Mouse (Mus musculus) stomach, postnatal 0 days (tissue): ENCODE measurements around the gene Col6a5. TPM values are rescaled to one million over a fixed set of nuclear protein-coding genes. Genes with fewer than 3 reads are reported as not detected.

ENCODE experiments used
- ATAC-seq: fragments of 200-750 bp; cut with Nextera tagmentation; 2 replicates; pipeline ENCODE4 v1.8.0; 2017; ENCODE audit not compliant: low FRiP score, low TSS enrichment
- DNase-seq: peaks from one replicate; pipeline ENCODE4 v3.0.0-alpha.2; 2016; ENCODE audit warnings: low spot score
- H3K27ac ChIP-seq: fragments of 300-500 bp; sonication (generic); replicated peaks from 2 replicates; pipeline ENCODE4 v1.5.1; 2014; ENCODE audit warnings: mild to moderate bottlenecking, control low read depth
- H3K27me3 ChIP-seq: fragments of 300-500 bp; sonication (generic); 2 replicates; pipeline ENCODE4 v1.6.1; 2014; ENCODE audit warnings: low read length; ENCODE audit not compliant: control insufficient read depth, insufficient read depth
- H3K36me3 ChIP-seq: fragments of 300-500 bp; sonication (generic); 2 replicates; pipeline ENCODE4 v1.6.1; 2014; ENCODE audit warnings: low read length, mixed read lengths; ENCODE audit not compliant: control insufficient read depth, insufficient read depth
- H3K4me1 ChIP-seq: fragments of 300-500 bp; sonication (generic); replicated peaks from 2 replicates; pipeline ENCODE4 v1.6.1; 2014; ENCODE audit warnings: antibody characterized with exemption; ENCODE audit not compliant: control insufficient read depth, insufficient read depth
- H3K4me2 ChIP-seq: fragments of 300-500 bp; sonication (generic); replicated peaks from 2 replicates; pipeline ENCODE4 v1.6.1; 2014; ENCODE audit warnings: low read depth, mild to moderate bottlenecking, control low read depth, moderate library complexity
- H3K4me3 ChIP-seq: fragments of 300-500 bp; sonication (generic); 2 replicates; pipeline ENCODE4 v1.5.1; 2014; ENCODE audit warnings: low read depth, low read length, control low read depth
- H3K9ac ChIP-seq: fragments of 300-500 bp; sonication (generic); 2 replicates; pipeline ENCODE4 v1.6.1; 2014; ENCODE audit warnings: mild to moderate bottlenecking, low read length, control low read depth, mixed read lengths
- H3K9me3 ChIP-seq: fragments of 300-500 bp; sonication (generic); 2 replicates; pipeline ENCODE4 v1.6.1; 2016; ENCODE audit warnings: low read length; ENCODE audit not compliant: control insufficient read depth
- CTCF ChIP-seq: IDR thresholded peaks from 2 replicates; pipeline ENCODE4 v1.5.1; 2016; ENCODE audit warnings: antibody characterized with exemption, low read depth, mild to moderate bottlenecking, moderate library complexity
- EP300 ChIP-seq: optimal IDR thresholded peaks from 2 replicates; pipeline ENCODE3; 2016; ENCODE audit warnings: antibody characterized with exemption
- WGBS: fragments of 180-500 bp; shearing (Covaris S2); extraction: QIAGEN DNeasy Blood & Tissue Kit; methylation state at CpG from one replicate; pipeline ENCODE4 v1.1.7; 2014; 5-methylcytosine and 5-hydroxymethylcytosine counted together
- polyA plus RNA-seq: library from polyadenylated mRNA; unstranded; fragments of >200 nt; fragmentation: Nextera tagmentation; extraction: Ambion mirVana; gene quantifications from 2 replicates; pipeline ENCODE4 v1.2.1, GENCODE M21; 2015

Col6a5 gene
- polyA plus RNA-seq, 1 experiment from 2014 or later = 2.9 TPM

GRCm38 (mm10) chr9:105876124-105876523 lies 84.3 kb downstream of the Col6a5 start:
- ATAC-seq = no peak
- no peaks in the 10 kb centered on the region for H3K4me1 ChIP-seq
- no peak overlapping the region for H3K4me2 ChIP-seq
- H3K9ac ChIP-seq = no peak overlapping the region
- H3K27ac ChIP-seq = no peak overlapping the region
- H3K27me3 ChIP-seq = no peaks in the 10 kb centered on the region
- H3K36me3 ChIP-seq = no peaks in the 10 kb centered on the region
- H3K4me3 ChIP-seq = no peak overlapping the region
- WGBS = 80% methylated on average over 4 of the region's 4 CpGs
- no peak for TF ChIP-seq CTCF
- no peak for TF ChIP-seq EP300
- no peak for DNase-seq
- no peaks in the 10 kb centered on the region for H3K9me3 ChIP-seq

- Histone ChIP-seq H3K4me2 (no peak overlapping the region), H3K36me3 (no peaks in the 10 kb centered on the region), H3K27ac (no peak overlapping the region), H3K4me3 (no peak overlapping the region), H3K9me3 (no peaks in the 10 kb centered on the region), H3K9ac (no peak overlapping the region), H3K27me3 (no peaks in the 10 kb centered on the region), H3K4me1 (no peaks in the 10 kb centered on the region)
- WGBS = 52% methylated on average over 14 of the region's 14 CpGs
- TF ChIP-seq CTCF = no peak
- no peak for TF ChIP-seq EP300
- DNase-seq (no peak), ATAC-seq (no peak)
Measured at GRCm38 (mm10) chr9:105871643-105872042, 88.8 kb downstream of the Col6a5 start.

- H3K4me1 ChIP-seq = no peaks in the 10 kb centered on the region
- no peak for ATAC-seq
- TF ChIP-seq EP300 (no peak), CTCF (peak; percentile 93)
- H3K4me3 ChIP-seq = no peak overlapping the region
- peak; percentile 52 for DNase-seq
- H3K27ac ChIP-seq = no peak overlapping the region
- no peaks in the 10 kb centered on the region for H3K9me3 ChIP-seq
- no peaks in the 10 kb centered on the region for H3K27me3 ChIP-seq
- H3K36me3 ChIP-seq = no peaks in the 10 kb centered on the region
- H3K4me2 ChIP-seq = no peak overlapping the region
- H3K9ac ChIP-seq = no peak overlapping the region
- 11% methylated on average over 6 of the region's 6 CpGs for WGBS
Measured at GRCm38 (mm10) chr9:105857773-105858172, 102.7 kb downstream of the Col6a5 start.

- no peak overlapping the region for H3K9ac ChIP-seq
- H3K4me2 ChIP-seq = no peak overlapping the region
- 66% methylated on average over 1 of the region's 1 CpGs for WGBS
- no peaks in the 10 kb centered on the region for H3K27me3 ChIP-seq
- H3K9me3 ChIP-seq = no peaks in the 10 kb centered on the region
- TF ChIP-seq EP300 (no peak), CTCF (no peak)
- H3K36me3 ChIP-seq = no peaks in the 10 kb centered on the region
- no peak overlapping the region for H3K27ac ChIP-seq
- ATAC-seq = no peak
- no peaks in the 10 kb centered on the region for H3K4me1 ChIP-seq
- no peak for DNase-seq
- H3K4me3 ChIP-seq = no peak overlapping the region
Measured at GRCm38 (mm10) chr9:105852778-105853065, 107.7 kb downstream of the Col6a5 start.

GRCm38 (mm10) chr9:105852015-105852777 lies 108.2 kb downstream of the Col6a5 start:
- ATAC-seq = no peak
- no peak overlapping the region for H3K9ac ChIP-seq
- WGBS = 56% methylated on average over 14 of the region's 14 CpGs

GRCm38 (mm10) chr9:105851011-105851410 lies 109.4 kb downstream of the Col6a5 start:
- no peak overlapping the region for H3K4me2 ChIP-seq
- no peak overlapping the region for H3K9ac ChIP-seq
- no peak for DNase-seq
- H3K4me3 ChIP-seq = no peak overlapping the region
- no peak for ATAC-seq
- H3K4me1 ChIP-seq = no peaks in the 10 kb centered on the region
- no peaks in the 10 kb centered on the region for H3K27me3 ChIP-seq
- H3K27ac ChIP-seq = no peak overlapping the region
- no peaks in the 10 kb centered on the region for H3K36me3 ChIP-seq
- no peaks in the 10 kb centered on the region for H3K9me3 ChIP-seq
- TF ChIP-seq CTCF = no peak
- no peak for TF ChIP-seq EP300
- 85% methylated on average over 3 of the region's 3 CpGs for WGBS

More at GRCm38 (mm10) chr9:105852015-105852777, 108.2 kb downstream of the Col6a5 start:
- DNase-seq = no peak
- Histone ChIP-seq H3K4me2 (no peak overlapping the region), H3K4me1 (no peaks in the 10 kb centered on the region), H3K9me3 (no peaks in the 10 kb centered on the region), H3K4me3 (no peak overlapping the region), H3K27ac (no peak overlapping the region), H3K27me3 (no peaks in the 10 kb centered on the region), H3K36me3 (no peaks in the 10 kb centered on the region)
- no peak for TF ChIP-seq EP300
- no peak for TF ChIP-seq CTCF
